Mouse (Mus musculus) CH12.LX (cell line): Measurements from ENCODE around the gene Cenpp.

Source experiments
- CTCF ChIP-seq, 2 experiments: IDR thresholded peaks in 1 of 2; conservative IDR thresholded peaks in 1 of 2; 2 replicates each; pipeline ENCODE4 v1.5.1; 2011 to 2012; ENCODE audit warnings: low read depth in 2 of 2, low read length in 2 of 2, improper control_type of control experiment in 1 of 2, inconsistent platforms in 1 of 2, mild to moderate bottlenecking in 1 of 2, moderate library complexity in 1 of 2
- EP300 ChIP-seq: IDR thresholded peaks from 2 replicates; pipeline ENCODE4 v1.6.1; 2011; ENCODE audit warnings: low read length, improper control_type of control experiment
- HCFC1 ChIP-seq: IDR thresholded peaks from 2 replicates; pipeline ENCODE4 v1.6.1; 2012; ENCODE audit warnings: low read depth, mild to moderate bottlenecking, inconsistent platforms, low read length, improper control_type of control experiment
- POLR2A ChIP-seq: IDR thresholded peaks from 2 replicates; pipeline ENCODE4 v1.6.1; 2011; ENCODE audit warnings: low read depth, mild to moderate bottlenecking, improper control_type of control experiment, low read length
- ZNF384 ChIP-seq: IDR thresholded peaks from 2 replicates; pipeline ENCODE4 v1.6.1; 2012; ENCODE audit warnings: low read depth, low read length, improper control_type of control experiment, inconsistent platforms

GRCm38 (mm10) chr13:49466393-49467075 is 186.1 kb downstream of the Cenpp start:
- no peak for TF ChIP-seq CTCF (conservative IDR thresholded peaks at IDR 0.05 in 1 of 2, IDR thresholded peaks at IDR 0.05 in 1 of 2; ENCODE audit: low read depth in 2 of 2, low read length in 2 of 2)
- no peak for TF ChIP-seq HCFC1
- no peak for TF ChIP-seq ZNF384
- TF ChIP-seq POLR2A: no peak
- no peak for TF ChIP-seq EP300
